Mouse (Mus musculus): ENCODE measurements around the gene Swap70. TPM values are rescaled to one million over a fixed set of nuclear protein-coding genes. Genes with fewer than 3 reads are reported as not detected.

Gene Swap70
- 38.5 TPM for total RNA-seq (2023)

DNA sequence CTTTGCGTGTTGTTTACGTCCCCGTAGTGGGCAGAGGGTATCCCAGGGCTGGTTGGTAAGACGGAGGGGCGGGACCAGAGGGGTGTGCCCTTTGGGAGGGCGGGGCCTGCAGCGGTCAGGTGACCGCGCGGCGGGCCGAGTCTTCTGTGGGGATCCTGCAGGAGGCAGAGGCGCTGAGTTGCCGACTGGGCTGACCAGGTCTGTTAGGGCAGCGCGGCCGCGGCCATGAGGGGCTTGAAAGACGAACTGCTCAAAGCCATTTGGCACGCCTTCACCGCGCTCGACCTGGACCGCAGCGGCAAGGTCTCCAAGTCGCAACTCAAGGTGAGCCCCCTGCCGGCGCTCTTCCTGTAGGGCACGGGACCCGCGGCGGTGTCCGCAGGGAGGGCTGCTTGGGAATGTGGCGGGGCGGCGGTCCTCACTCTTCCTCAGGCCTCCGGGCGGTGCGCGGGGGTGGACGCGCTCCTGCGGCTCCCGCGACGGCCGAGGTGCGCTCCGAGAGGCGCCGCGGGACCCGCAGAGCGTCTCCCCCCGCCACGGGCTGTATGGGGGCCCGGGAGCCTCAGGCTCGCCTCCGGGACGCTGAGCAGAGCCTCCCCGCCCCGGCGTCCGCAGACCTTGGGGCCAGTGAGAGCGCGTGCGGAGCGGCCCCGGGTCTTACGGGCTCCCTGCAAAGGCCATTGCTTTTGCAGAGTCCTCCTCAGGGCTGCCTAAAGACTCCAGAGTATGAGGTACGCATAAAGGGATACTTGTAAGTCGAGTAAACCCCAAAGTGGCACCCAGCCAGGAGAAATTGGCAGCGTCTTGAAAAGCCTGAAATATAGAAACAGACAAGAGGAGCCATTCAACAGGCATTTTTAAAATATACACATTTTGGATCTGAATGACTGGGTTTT, at the start of gene Swap70:
Swap70 (plus strand) TSS at position 126 of the 896 bp plus-strand sequence.

Other genes with a start within 250 kb of the Swap70 start
- 50.1 TPM for gene Tmem41b, start 234.8 kb upstream of the Swap70 start, total RNA-seq (2023)
- 70.9 TPM for gene Ipo7, start 203.4 kb upstream of the Swap70 start, total RNA-seq (2023)
- 24.1 TPM for gene Zfp143, start 160.5 kb upstream of the Swap70 start, total RNA-seq (2023)
- gene Wee1, start 99.7 kb upstream of the Swap70 start, total RNA-seq (2023) = 2.4 TPM

All from CD4-positive naive resting alpha-beta T cell, adult 76 days (primary cell).